Mouse (Mus musculus): ENCODE measurements around the gene Arl1.
"Not testable (repeated sequence)": the region's sequence is repeated elsewhere in the genome, so short reads cannot be mapped to it uniquely, and the experiment has no call there.

Gene Arl1

DNA sequence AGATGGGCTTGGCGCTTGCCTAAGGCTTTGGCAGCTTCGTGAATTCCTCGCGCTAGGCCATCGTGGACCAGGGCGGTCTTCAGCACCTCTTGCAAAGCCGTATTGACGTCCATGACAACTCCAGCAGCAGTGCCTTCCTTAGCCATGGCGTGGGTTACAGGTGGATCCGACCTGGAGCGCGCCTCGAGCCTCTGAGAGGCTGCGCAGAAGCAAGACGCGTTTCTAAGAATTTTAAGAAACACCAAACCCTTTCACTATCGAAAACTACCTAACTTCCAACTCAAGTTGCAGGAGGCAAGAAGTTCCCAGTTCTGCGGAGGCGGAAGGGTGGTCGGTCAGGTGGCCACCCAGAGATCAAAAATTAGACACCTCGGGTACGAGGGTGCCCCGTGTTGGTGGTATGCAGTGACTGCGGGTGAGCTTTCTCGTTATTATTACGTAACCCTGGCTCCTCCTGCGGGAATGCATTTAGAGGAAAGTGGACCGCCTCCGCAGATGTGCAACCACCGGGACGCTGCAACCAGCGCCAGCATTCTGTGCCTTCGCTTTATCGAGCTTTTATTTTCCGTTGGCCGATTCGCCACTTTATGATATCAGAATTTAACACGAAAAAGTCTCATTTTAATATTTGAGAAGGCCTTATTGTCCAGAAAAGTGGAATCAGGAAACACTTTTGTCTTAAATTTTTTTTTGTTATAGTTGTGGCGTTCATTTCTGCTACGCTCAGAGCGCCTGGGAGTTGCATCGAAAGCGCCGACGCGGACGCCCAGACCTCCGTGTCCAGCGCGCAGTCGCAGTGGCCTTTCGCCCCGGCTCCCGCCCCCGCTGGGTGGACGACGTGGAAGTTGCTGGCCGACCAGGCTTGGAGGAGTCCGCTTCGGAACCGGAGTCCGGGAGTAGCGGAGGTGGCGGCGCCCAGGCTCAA, at the start of gene Arl1:
Gene Arl1, plus strand, starts transcription at position 288 of the 925 bp plus-strand sequence.
- peak; percentile 96 to 97 for DNase-seq

- DNase-seq: no peak
Measured at GRCm38 (mm10) chr10:88682904-88683563, 47.6 kb upstream of the Arl1 start.

DNA sequence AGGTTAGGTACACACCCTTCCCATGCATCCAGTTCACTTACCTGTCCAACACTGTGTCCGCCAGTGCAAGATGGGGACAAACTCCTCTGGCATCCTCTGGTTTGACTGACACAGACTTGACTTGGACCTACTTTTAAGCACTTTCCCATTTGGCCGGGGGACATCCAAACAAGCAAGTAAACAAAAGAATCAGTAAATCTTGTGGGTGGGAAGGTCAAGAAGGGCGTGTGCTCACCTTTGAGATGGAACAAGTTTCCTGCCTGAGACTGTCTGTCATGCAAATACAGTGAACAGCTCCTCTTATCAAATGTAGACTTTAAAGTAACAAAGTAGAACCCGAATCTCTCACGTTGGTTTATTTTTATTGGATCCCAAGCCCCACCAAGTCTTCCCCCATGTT, 45.7 kb upstream of the Arl1 start, which contains the start of gene Spic:
Gene Spic, minus strand, starts transcription at position 91 of the 400 bp plus-strand sequence.
- no peak for DNase-seq

DNA sequence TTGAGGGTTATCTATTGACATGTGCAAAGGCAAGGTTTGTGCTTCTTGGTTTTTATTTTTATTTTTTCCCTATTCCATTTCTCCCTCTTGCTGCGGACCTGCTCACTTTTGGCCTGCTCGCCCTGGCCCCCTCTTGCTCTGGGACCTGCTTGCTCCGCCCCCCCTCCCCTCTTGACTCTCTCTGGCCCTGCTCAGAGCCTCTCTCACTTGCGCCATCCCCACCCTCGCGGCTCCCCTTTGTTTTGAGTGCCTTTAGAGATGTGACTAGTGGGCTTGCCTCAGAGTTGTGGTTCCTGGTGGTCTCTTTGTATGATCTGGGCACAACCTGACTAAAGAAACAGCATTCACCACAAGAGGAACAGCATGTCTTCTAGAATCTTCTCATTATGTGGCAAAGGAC, 29.7 kb upstream of the Arl1 start:
- DNase-seq: no peak

- DNase-seq: no peak
Measured at GRCm38 (mm10) chr10:88708671-88709523, 21.8 kb upstream of the Arl1 start.

DNA sequence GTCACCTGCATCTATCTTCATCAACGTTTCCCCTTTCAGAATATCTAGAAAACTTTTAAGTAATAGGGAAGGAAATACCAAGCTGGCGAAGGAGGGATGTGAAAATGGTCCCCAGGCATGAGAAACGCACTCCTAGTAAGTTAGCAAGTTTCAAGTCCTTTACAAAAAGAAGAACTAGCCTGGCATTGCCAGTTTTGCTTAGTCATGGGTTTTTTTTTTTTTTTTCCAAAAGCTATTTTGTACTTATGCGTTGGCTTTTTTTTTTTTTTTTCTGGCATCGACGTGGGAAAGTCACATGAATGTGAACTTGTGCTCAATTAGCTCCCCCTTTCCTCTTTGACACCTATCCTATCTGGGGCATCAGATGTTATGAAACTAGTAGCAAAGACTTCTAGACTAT, 18.3 kb upstream of the Arl1 start:
- DNase-seq: no peak

GRCm38 (mm10) chr10:88714744-88715143, 15.9 kb upstream of the Arl1 start:
- no peak for DNase-seq

GRCm38 (mm10) chr10:88715621-88716020, 15.0 kb upstream of the Arl1 start:
- no peak for DNase-seq

- no peak for DNase-seq
Measured at GRCm38 (mm10) chr10:88716986-88717755, 13.5 kb upstream of the Arl1 start.

GRCm38 (mm10) chr10:88717756-88718025, 13.0 kb upstream of the Arl1 start:
- no peak for DNase-seq

DNA sequence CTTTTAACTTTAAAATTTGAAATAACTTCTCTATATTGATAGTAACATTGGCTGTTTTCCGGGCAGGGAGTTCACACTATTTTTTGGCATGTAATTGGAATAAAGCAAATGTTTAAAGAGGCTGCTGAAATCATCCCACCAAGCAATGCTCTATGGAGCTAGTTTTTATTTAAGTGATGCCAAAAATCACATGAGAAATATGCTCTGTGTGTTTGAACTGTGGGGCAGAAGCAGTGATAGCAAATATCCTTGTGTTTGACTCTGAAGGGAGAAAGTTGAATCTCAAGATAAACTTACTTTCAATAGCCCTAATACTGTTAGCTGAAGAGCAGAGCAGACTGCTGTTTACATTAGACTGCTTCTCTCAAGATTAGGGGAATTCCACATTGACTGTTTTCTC, 11.0 kb upstream of the Arl1 start:
- no peak for DNase-seq

DNA sequence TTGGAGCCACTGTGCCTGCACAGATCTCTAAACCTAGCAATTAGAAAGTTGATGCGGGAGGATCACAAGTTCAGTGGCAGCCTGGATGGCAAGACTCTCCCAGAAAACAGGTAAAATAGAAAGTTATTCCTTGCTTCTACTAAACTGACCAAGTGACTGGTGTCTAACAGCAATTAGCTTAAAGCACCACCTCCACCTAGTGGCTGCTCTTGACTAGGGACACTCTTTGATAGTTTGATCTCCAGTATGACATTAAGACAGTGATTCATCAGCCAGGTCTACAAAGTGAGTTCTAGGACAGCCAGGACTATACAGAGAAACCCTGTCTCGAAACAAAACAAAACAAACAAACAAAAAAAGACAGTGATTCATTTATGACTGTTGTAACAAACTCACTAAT, 5.3 kb upstream of the Arl1 start:
- peak; percentile 23 to 52 for DNase-seq

GRCm38 (mm10) chr10:88727128-88727527, 3.5 kb upstream of the Arl1 start:
- DNase-seq: peak; percentile 42 to 68

GRCm38 (mm10) chr10:88728166-88728565, 2.5 kb upstream of the Arl1 start:
- DNase-seq: no peak

DNA sequence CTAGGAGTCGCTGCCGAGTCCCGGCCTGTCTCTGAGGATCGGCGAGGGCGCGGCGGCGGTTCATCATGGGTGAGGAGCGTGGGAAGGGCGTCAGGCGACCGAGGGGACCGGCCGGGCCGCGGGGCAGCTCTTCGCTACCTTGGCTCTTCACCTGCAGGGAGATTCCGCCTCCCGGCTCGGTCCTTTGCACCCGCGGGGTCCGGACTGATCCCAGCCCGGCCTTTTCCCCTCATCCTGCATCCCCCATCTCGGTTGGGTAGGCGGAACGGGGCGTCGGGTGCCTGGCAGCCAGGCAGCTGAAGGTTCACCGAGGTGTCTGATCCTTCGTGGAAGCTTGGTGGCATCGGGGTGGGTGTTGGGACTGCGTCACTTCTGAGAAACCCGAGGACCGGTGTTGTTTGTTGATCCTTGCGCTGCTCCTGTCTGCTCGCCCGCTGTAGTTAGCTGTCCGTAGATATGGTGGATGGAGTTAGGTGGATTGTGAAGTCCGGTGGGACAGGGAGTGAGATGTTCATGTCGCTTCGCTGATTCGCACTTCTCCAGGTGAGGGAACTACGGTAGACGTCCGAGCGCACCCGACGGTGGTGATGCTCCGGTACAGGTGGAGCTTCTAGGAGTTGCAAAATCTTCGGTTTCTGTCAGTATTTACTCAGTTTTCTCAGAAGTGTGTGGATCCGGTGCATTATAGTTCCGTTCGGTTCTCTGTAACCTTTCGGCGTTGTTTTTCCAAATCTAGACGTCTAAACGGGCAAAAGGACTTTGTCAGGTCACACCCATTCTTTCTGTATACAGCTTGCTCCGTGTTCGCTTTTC, 1.0 kb downstream of the Arl1 start:
- DNase-seq: no peak

GRCm38 (mm10) chr10:88732309-88732622, 1.6 kb downstream of the Arl1 start:
- DNase-seq: no peak

DNA sequence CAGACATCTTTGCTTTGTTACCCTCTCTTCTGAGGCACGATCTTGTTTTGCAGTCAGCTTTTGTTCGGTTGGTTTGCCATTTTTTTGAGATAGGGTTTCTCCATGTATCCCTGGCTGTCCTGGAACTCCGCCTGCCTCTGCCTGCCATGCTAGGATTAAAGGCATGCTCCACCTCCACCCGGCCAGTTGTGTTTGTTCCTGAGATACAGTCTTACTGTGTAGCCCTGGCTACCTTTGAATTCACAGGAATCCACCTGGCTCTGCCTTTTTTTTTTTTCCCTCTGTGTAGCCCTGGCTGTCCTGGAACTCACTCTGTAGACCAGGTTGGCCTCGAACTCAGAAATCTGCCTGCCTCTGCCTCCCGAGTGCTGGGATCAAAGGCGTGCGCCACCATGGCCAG, 8.4 kb downstream of the Arl1 start:
- not testable (repeated sequence) for DNase-seq

GRCm38 (mm10) chr10:88739818-88740217, 9.2 kb downstream of the Arl1 start:
- no peak for DNase-seq

DNA sequence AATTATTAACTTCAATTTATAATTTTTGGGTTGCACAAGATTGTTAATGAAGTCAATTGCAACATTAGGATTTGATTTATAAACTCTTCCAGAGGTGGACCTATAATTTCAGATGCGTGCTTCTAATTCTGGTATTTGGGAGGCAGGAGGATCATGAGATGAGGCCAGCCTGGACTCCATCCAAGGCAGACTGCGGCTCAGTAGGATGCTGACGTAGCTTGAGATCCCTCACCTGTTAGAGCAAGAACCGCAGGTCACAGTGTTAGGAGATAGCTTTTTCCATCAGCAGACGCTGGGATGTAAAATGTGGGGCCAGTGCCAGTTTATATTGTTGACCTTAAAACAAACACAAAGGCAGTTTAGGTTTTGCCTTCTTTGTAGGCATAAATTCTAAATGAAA, 10.1 kb downstream of the Arl1 start:
- peak; percentile 50 to 51 for DNase-seq

- DNase-seq: no peak
Measured at GRCm38 (mm10) chr10:88741426-88741825, 10.8 kb downstream of the Arl1 start.

- no peak for DNase-seq
Measured at GRCm38 (mm10) chr10:88761524-88762212, 31.0 kb downstream of the Arl1 start.

All from cerebellum, postnatal 14 days (tissue).